Mouse (Mus musculus): ENCODE measurements around the gene Mettl9. TPM values are rescaled to one million over a fixed set of nuclear protein-coding genes. Genes with fewer than 3 reads are reported as not detected.
"Not testable (repeated sequence)": the region's sequence is repeated elsewhere in the genome, so short reads cannot be mapped to it uniquely, and the experiment has no call there.

Gene Mettl9
- total RNA-seq (2022): 10 to 100 TPM; 75.9 to 92.0 (median 87.8) TPM

GRCm38 (mm10) chr7:121033856-121034652 is at the start of gene Mettl9:
Gene Mettl9 (plus strand): TSS chr7:121034445.
- peak; percentile 87 to 88 for DNase-seq (ENCODE audit: low spot score in 2 of 2)

DNA sequence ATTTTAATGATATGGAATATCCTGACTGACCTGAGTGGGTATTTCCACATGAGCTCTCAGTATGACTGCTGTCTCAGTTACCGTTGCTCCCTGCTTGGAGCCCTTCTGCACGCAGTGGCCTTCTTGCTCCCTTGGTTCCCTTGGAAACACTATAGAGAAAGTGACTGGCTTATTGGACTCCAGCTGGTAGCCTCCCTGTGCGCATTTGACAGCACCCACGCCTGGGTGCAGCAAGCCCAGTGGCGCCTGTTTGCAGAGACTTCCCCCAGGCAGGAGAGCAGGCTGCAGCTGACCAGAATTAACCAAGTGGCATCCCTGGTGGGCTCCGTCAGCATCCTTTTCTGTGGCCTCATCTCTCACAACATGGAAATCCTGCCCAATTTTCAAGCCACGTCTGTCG is 43.1 kb upstream of the Mettl9 start:
- peak in 1 of 2 experiments; percentile 22 for DNase-seq (ENCODE audit: low spot score in 2 of 2)

GRCm38 (mm10) chr7:120999021-120999530 is 35.2 kb upstream of the Mettl9 start:
- no peak for DNase-seq (ENCODE audit: low spot score in 2 of 2)

DNA sequence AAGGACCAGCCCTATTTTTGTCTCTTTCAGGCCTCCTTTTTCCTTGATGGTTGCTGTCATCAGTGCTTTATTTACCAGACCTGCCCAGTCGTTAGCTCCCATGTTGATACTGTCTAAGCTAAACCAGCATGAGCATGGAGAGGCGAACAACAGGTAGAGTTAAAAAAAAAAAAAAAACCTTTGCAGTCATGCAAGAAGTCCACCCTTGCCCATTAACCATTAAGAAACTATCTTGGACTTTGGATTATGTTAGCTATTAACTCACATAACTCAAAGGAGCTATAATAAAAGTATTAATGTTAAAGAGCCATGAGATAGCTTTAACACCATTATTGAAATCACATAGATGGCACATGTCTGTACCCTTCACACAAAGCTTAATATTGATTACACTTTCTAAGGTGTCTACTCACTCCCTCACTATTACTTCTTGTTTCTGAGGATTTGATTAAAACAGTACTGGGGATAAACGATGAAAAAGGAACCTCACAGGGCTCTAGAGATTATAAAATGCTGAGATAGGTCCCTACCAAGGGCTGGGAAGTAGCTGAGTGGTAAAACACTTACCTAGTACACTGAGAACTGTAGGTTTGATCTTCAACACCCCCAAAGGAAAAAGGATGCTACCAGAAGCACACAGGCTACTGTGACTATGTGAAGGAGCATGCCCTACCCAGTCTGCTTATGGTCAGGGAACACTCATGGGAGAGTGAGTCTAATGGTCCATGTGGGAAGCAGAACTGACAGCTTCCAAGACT is 34.0 kb upstream of the Mettl9 start:
- DNase-seq (ENCODE audit: low spot score in 2 of 2): no peak

- no peak for DNase-seq (ENCODE audit: low spot score in 2 of 2)
These were observed 32.4 kb upstream of the Mettl9 start for GRCm38 (mm10) chr7:121001879-121002278.

DNA sequence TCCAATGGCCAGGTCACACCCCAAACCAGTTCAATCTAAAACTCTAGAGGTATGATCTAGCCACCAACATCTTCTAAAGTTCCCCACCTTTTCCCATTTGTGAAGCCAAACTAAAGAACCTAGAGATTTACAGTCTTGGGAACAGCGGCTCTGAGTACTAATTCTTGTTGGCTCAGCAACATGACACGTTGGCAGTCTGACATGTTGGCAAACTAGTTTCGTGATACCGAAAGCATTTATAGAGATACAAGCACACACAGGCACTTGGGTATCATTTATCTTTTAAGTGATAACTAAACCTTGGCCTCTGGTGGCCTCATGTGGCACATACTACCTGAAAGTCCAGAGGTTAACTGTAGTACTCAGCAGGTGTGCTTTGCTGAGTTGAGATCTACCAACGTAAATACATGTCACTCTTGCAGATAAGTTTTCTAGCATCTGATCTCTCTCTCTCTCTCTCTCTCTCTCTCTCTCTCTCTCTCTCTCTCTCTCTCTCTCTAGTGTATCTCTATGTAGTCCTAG is 31.8 kb upstream of the Mettl9 start:
- DNase-seq (ENCODE audit: low spot score in 2 of 2): no peak

- no peak for DNase-seq (ENCODE audit: low spot score in 2 of 2)
These were observed 30.3 kb upstream of the Mettl9 start for GRCm38 (mm10) chr7:121003793-121004418.

DNA sequence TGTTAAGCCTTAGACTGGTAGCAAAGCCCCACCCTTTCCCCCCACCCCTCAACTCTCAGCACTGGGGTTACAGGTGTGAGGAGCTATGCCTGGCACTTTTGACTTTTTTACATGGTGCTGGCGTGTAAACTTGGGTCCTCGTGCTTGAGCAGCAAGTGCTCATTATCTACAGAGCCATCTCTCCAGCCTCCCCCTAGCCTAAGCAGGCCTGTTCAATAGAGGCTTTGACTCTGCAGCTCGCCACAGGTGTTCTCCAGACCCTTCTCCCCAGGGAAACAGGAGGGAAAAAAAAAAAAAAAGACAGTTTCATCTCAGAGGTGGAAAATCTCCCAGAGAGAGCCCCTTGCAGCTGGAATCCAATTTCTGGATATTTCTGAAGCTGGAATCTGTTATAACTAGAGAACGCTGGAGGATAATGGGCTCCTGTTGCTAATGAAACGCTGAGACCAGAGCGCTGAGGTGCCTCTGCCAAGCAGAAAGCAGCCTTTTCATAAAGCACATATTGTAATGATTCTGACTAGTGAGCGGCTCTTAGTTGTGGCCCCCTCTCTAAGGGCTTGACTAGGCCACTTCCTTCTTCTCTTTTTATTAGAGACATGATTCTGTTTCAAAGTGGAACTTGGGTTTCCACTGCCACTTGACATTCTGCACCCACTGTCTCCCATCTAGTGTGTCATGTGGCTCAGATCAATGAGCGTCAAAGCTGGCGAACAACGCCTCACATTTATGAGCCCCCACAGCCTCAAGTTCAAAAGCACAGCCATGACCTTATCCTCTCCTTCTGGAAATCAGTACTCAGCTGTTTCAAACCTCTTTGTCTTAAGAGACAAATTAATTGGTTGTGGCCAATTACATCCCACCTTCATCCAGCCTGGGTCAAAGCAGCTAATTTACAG is 22.2 kb upstream of the Mettl9 start:
- no peak for DNase-seq (ENCODE audit: low spot score in 2 of 2)

DNA sequence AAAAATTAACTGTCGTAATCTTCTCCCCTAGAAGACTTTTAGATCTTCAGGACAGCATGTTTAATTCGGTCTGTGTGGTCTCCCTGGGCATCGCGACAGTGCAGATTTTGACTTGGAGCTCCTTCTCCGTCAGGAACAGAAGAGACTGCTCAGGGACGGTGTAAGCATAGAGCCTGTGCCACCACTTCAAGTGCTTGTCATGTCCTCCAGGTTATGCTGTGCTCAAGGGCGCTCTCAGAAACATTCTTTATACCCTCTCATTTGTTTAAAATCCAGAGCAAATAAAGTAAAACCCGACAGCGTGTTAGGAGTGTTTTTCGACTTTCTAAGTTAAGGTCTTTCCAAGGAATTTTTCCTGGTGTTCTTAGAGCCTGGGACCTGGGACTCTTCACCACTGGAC is 19.8 kb upstream of the Mettl9 start:
- DNase-seq (ENCODE audit: low spot score in 2 of 2): no peak

GRCm38 (mm10) chr7:121018778-121019177 is 15.5 kb upstream of the Mettl9 start:
- DNase-seq (ENCODE audit: low spot score in 2 of 2): no peak

DNA sequence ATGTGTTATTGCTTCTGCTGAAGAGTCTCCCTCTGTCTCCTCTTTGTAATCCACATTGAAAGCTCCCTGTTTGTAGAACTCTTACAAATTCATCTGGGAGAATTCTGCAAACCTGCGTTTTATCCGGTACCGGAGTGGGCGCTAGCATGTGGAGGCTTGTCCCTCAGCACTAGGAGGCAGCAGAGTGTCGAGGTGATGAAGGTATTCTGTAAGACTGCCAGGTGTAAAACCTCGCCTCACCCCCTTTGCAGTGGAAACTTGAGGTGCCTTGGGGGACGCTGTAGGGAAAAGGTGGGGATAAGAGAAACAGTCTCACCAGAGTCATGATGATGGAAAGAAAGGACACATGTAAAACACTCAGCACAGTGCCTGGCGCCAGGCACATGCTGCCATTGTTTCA is 14.0 kb upstream of the Mettl9 start:
- no peak for DNase-seq (ENCODE audit: low spot score in 2 of 2)

DNA sequence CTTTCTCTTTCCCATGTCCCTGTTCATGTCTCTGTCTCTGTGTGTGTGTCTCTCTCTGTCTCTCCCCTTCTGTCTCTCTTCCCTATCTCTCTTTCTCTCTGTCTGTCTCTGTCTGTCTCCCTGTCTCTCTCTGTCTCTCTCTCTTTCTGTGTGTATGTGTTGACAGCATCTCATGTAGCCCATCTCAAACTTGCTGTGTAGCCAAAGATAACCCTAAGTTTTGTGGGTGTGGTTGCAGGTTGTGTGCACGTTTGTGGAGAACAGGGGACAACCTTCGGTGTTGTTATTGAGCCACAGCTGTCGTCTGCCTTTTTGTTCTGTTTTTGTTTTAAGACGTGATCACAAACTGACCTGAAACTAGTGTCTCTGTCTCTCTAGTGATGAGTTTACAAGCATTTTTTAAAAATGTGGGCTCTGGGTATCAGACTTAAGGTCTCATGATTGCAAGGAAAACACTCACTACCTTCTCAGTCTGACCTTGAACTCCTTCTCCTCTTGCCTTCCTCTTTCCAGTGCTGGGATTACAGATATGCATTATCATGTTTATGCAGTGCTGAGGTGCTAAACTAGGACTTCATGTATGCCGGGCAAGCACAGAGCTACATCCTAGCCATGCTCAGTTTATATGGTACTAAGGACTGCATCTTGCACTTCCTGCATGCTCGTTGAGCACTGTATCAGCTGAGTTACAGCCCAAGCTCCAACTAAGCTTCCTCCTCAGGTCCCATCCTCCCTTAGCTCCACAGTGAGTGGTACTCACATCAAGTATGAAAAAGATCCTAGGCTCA is 8.8 kb upstream of the Mettl9 start:
- no peak for DNase-seq (ENCODE audit: low spot score in 2 of 2)

DNA sequence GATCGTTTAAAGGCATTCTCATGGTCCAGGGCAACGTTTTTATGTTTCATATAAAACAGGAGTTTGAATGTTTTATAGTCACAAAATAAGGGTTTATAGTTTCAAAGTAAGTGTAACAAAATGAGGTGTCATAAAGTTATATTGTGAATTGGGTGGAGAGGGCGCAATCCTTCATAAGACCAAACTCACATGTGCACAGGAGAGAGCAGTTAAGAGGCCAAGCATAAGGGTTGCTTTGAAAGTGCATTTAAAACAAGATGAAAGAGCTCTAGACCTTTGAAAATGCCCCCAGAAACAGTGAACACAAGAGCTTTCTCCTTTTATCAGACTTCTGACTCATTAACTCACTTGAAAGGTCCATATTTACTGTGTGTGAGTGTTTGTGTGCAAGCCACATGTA is 7.9 kb upstream of the Mettl9 start:
- DNase-seq (ENCODE audit: low spot score in 2 of 2): no peak

- DNase-seq (ENCODE audit: low spot score in 2 of 2): not testable (repeated sequence)
These were observed 4.3 kb upstream of the Mettl9 start for GRCm38 (mm10) chr7:121029947-121030346.

- DNase-seq (ENCODE audit: low spot score in 2 of 2): peak; percentile 39 to 50
These were observed 476 bp downstream of the Mettl9 start for GRCm38 (mm10) chr7:121034701-121035141.

GRCm38 (mm10) chr7:121035161-121035721 is 996 bp downstream of the Mettl9 start:
- DNase-seq (ENCODE audit: low spot score in 2 of 2): peak in 1 of 2 experiments; percentile 15

DNA sequence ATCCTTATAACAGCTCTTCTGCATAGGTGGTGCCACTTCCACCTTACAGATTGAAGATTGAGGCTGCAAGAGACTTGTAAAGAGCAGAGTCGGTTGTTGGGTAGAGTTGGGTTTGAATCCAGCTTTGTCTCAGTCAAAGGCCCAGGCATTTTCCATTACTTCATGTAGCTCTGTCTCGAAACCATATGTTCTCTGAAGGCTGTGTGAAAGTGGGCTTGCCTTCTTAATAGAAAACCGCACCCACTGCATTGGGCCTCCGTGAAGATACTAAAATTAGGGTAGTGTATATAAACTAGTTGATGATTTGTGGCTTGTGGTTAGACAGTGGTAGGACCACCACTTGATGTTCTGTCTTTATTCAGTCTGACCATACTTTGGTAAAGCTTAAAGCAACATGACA is 6.3 kb downstream of the Mettl9 start:
- no peak for DNase-seq (ENCODE audit: low spot score in 2 of 2)

DNA sequence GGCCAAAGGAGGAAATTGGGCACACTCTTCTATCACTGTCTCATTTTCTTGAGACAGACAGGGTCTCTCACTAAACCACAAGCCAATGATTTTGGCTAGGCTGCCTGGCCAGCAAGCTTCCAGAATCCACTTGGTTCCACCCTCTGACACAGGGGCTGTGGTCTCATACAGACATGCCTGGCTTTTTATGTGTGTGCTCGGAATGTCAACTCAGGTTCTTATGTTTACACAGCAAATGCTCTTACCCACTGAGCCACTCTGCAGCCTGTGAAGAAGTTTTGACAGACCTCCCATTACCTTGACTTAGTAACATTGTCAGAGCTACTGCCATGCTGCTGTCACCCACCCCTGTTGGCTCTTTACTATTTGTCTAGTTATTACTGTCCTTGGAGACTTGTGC is 7.7 kb downstream of the Mettl9 start:
- DNase-seq (ENCODE audit: low spot score in 2 of 2): no peak

GRCm38 (mm10) chr7:121043004-121043403 is 8.8 kb downstream of the Mettl9 start:
- DNase-seq (ENCODE audit: low spot score in 2 of 2): no peak

Data from layer of hippocampus, adult 8-10 months (tissue).